Mouse (Mus musculus): ENCODE data around the gene Mpped2.

The Mpped2 gene

DNA sequence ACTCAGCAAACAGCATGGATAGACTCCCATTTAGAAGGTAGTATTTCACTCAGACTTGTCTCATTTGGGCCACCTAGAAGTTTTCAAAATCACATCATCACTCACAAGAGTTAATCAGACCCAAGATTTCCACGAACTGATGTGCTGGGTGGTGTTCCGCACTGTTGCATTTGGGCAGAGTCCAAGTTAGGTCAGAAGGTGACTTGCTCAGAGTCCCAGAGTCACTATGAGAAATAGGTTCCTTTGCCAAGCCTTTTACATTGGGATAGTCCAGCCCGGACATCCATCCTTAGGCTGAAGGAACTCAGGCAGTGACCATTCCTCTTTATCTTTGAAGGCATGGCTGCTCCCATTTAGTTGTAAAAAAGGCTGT is 97.2 kb downstream of the Mpped2 start:
- TF ChIP-seq GATA4 (IDR thresholded peaks at IDR 0.05; ENCODE audit: insufficient replicate concordance, low read length): no peak

DNA sequence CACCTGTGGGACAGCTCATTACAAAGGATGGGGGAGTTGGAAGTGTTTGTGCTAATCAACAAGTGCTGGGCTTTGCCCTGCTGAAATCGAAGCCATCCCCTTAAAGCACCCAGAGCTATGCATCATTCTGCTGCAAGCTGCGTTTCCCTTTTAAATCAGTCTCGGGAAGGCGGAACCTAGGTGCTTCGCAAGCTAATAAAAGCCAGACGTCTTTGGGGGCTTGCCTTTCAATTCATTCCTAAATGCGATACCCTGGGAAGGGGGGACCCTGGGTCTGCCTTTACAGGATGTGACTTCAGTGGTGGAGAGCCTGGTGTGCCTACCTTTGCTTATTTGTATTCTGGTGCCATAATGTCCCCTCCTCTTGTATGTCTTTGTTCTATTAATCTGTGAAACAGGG is 103.2 kb downstream of the Mpped2 start:
- TF ChIP-seq GATA4 (IDR thresholded peaks at IDR 0.05; ENCODE audit: insufficient replicate concordance, low read length): no peak

DNA sequence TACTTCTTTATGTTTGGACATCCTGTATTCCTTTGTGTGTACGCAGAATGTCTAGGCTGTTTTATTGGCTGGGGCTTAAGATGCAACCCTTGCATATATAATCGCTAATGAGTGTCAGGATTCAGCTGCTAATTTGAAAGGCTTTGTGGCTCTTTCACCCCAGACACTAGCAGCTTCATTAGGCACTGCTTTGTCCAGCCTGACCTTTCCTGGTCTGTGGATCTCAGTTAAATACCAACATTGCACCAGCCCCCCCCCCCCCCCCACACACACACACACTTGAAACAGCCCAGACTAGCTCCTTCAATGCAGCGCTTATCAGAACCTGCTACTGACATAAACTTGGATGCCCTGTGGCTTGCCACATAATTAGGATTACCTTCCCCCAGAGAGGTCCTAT is 104.8 kb downstream of the Mpped2 start:
- no peak for TF ChIP-seq GATA4 (IDR thresholded peaks at IDR 0.05; ENCODE audit: insufficient replicate concordance, low read length)

DNA sequence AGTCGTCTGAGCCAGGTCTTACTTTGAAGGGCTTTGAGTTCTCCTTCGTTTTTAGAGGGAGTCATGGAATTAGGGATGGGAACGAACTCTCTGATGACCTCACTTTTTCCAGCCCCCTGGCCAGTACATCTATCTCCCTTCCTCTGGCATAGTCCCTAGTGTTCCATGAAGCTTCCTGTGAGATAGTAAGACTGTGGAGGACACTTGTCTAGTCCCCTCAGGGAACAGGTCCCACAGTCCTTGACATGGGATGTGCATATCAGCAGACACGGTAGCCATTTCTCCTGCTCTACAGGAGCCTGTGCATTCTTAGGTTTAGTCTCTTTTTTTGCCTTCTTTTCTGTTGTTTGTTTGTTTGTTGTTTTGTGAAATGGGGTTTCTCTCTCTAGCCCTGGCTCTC is 105.8 kb downstream of the Mpped2 start:
- TF ChIP-seq GATA4 (IDR thresholded peaks at IDR 0.05; ENCODE audit: insufficient replicate concordance, low read length): no peak

DNA sequence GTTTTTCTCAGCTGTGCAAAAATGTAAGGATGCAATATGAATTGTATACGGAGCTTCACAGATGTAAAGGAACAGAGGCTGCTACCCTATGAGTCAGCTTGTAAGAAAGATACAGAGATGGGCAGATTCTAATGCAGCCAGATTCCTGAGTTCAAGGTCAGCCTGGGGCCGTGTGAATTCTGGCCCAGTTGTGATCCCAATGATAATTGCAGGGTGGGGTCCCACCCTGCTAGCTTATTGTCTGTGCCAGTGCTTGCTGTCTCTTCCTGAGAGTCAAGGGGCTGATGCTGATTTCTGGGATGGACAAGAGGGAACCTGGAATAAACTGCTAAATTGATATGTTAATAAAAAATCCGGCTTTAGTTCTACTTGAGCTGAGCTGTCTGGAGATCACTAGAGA is 122.8 kb downstream of the Mpped2 start:
- TF ChIP-seq GATA4 (IDR thresholded peaks at IDR 0.05; ENCODE audit: insufficient replicate concordance, low read length): no peak

DNA sequence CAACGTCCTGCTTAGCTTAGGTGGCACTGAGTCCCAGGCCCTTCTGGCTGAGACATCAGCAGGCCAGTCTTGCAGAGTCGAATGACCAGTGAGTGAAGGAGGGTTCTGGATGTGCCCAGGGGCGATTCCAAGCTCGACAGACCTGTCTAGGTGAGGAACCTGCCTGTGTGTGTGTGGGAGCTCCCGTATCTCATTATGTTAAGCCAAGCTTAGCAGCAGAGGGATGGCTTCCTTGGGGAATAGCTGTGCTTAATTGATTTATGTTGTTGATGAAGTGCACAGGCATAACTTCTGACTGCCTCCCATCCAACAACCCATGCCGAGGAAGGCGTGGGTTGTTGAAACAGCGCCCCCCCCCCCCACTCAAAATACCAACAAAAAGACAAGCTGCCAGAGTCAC is 128.2 kb downstream of the Mpped2 start:
- TF ChIP-seq GATA4 (IDR thresholded peaks at IDR 0.05; ENCODE audit: insufficient replicate concordance, low read length): no peak

DNA sequence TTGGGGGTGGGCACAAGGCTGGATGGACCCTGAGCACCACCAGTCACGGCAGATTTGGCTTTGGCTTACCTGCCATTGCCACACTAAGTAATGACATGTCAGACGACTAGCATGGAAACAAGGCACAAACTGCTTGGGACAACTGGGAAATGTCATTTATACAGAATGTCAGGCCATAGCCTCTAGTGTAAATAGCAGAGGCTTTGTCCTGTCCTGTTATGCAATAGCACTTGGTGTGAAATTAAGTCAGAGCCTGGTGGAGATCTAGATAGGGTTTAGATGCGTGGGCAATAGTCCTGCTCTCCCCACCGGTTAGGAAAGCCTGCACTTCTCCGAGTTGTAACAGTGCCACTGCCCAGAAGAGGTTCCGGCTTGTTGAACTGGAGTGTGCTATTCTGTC is 128.8 kb downstream of the Mpped2 start:
- TF ChIP-seq GATA4 (IDR thresholded peaks at IDR 0.05; ENCODE audit: insufficient replicate concordance, low read length): no peak

DNA sequence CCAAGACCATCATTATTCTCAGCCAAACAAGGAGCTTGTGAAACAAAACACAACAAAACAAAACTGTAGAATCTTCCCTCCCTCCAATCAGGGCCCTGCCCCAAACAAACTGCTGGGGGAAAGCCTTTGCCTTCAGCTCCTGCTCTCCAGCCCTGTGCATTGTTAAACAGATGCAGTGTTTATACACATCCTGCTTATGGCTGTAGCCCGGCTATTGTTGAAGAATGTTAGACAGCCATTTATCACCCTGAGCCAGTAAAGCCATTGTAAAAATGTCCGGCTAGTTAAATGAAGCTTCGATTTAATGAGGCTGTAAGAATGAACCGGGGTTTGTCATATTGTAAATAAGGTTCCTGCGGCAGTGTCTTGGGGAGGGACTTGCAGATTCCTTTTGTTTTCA is 129.5 kb downstream of the Mpped2 start:
- TF ChIP-seq GATA4 (IDR thresholded peaks at IDR 0.05; ENCODE audit: insufficient replicate concordance, low read length): no peak

DNA sequence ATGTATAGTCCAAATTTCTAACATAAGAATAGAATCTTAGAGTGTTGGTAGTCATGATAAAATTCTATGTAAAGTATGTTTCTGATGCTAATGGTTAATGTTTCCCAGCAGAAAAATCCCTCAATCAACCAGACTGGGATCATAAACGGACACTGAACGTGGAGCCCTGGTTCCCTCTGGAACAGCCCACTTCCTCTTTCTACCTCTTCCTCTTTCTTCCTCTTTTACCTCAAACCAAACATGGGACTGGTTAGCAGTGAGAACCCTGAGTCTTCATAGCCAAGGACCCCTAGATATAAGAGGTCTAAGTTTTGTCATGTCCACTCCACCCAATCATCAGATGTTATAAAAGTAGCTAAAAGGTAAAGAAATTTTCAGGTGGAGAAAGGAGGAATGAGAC is 132.4 kb downstream of the Mpped2 start:
- no peak for TF ChIP-seq GATA4 (IDR thresholded peaks at IDR 0.05; ENCODE audit: insufficient replicate concordance, low read length)

DNA sequence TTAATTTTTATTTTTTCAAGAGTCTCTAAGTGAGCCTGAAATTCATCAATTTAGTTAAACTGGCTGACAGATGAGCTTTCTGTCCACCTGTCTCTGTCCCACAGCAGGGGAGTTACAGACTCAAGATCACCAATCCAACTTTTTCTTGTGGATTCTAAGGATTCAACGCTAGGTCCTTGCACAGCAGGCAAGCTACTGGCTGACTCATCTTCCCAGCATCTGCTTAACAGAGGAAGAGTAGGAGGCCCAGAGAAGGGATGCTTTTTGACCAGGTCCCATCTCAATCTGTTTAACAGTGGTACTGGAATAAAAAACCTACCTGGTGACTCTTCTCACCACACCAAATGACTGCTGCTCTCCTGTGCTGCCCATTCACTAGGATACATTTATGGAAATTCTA is 133.0 kb downstream of the Mpped2 start:
- TF ChIP-seq GATA4 (IDR thresholded peaks at IDR 0.05; ENCODE audit: insufficient replicate concordance, low read length): no peak

DNA sequence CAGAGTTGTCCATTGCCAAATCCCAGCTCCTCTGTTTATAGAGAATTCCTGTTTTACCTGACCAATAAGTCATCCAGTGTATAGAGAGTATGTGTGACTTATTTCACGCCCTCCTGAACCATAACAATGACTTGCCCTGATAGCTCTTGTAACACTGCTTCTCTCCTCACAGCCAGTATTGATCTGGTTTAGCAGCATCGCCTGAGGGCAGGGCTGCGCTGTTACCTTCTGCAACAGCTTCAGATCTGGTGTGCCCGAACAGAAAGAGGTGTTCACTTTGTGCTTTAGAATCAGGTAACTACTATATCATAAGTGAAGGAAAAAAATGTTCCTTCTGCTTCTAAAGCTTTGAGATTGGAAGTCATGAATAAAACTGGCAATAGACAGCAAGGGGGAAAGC is 133.7 kb downstream of the Mpped2 start:
- no peak for TF ChIP-seq GATA4 (IDR thresholded peaks at IDR 0.05; ENCODE audit: insufficient replicate concordance, low read length)

DNA sequence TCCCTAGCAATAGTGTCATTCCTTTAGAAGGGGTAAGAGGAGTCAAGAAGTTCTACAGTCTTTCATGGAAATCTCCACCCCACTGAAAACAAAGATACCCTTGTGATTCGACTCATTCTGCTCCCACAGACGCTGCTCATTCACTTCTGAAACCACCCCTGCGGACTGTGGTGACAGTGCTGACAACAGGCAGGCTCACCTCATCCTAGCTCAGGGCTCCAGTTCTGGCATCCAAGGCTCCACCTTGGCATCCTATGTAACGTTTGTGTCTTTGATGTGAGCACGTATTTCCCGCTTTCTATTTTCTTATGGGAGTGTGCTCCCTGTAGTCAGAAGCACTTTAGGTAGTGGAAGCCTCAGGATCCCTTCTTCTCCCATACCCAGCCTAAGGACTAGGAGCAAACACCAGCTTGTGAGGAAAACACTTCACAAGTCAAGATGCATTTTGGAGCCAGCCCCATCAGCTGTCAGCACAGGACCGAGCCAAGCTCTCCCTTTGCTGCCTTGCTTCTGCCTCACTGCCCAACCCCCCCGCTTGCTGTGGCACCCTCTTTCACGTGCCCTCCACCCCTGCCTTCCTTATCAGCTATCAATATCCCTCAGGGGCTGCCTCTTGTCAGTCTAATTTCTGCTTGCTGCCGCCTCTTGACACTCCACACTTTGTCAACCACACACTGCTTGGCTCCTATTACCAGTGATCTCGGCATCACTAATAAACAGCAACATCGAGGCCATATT is 135.7 kb downstream of the Mpped2 start:
- no peak for TF ChIP-seq GATA4 (IDR thresholded peaks at IDR 0.05; ENCODE audit: insufficient replicate concordance, low read length)

DNA sequence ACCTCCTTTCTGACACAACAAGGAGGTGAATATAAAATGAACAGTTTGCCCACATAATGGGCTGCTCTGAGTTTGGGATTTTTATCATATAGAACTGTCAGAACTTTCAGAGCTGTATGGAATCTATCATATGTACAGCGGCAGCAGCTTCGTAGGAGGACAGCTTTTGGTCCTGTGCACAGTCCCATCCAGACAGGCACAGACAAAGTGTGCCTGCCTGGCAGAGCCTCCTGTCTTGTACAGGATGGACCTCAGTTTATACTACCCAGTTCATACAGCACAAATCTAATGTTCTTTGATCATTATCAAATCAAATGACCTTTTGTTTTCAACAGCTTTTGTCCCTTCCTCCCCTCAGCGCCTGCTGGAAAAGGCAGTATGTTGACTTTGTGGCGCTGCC is 136.4 kb downstream of the Mpped2 start:
- no peak for TF ChIP-seq GATA4 (IDR thresholded peaks at IDR 0.05; ENCODE audit: insufficient replicate concordance, low read length)

DNA sequence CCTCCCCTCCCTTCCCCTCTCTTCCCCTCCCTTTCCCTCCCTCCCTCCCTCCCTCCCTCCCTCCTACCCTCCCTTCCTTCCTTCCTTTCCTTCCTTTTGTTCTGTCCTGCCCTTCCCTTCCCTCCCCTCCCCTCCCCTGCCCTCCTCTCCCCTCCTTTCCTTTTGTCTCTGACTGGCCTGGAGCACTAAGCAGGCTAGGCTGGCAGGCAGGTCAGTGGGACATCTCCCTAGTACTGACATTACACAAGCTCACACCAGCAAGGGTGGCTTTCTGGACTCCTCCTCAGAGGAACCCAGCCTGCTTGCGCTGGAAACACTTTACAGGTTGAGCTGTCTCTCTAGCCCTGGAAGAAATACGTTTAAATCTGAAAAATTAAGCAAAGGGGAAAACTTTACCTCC is 139.5 kb downstream of the Mpped2 start:
- no peak for TF ChIP-seq GATA4 (IDR thresholded peaks at IDR 0.05; ENCODE audit: insufficient replicate concordance, low read length)

DNA sequence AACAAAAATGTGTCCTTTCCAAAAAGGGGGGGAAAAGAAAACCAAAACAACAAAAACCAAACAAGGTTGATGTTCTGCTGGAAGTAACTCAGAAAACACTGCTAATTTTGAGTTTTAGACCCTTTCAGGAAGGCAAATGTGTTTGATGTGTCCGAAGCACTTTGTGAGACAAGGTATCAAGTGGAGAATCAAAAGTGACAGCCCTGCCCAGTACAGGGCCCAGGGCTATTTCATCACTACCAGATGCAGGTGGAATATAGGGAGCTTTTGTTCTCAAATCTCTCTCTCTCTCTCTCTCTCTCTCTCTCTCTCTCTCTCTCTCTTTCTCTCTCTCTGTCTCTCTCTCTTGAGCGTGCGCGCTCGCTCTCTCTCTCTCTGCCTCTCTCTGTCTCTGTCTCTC is 140.1 kb downstream of the Mpped2 start:
- no peak for TF ChIP-seq GATA4 (IDR thresholded peaks at IDR 0.05; ENCODE audit: insufficient replicate concordance, low read length)

DNA sequence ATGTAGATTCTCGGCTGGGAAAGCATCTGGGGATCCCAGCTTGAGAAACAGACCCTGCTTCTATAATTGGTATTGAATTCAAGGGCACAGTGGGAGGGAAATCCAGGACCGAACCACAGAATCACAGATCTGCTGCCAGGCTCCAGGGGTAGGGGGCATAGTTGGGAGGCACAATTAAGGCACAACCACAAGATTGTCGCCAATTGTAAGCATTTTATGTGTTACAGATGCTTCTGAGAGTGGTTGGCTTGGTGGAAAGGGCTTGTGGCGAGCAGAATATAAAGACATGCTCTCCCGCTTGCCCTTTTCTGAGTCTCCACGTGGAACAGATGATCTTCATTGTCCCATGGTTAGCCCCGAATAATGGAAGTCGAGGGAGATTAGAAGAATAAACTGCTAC is 142.3 kb downstream of the Mpped2 start:
- no peak for TF ChIP-seq GATA4 (IDR thresholded peaks at IDR 0.05; ENCODE audit: insufficient replicate concordance, low read length)

DNA sequence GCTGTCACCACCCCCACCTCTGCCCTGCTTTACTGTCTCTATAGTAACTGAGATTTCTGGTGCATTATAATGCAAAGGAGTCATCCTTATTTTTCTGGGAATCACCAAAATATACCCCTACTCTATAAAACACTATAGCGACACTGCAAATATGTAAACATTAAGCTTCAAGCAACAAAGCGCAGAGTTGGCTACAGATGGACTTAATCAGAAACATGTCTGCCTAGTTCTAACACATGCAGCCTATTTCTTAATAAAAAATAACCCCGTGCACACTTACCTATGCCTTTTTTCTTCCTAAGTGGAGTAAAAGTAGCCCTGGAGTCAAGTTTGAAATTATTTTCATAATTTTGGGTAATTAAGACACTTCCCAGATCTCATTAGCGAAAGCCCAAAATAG is 144.2 kb downstream of the Mpped2 start:
- no peak for TF ChIP-seq GATA4 (IDR thresholded peaks at IDR 0.05; ENCODE audit: insufficient replicate concordance, low read length)

Measured in liver, adult (tissue).